ENCODE assay signal across 14 mouse cellular contexts in the genomic region with DNA sequence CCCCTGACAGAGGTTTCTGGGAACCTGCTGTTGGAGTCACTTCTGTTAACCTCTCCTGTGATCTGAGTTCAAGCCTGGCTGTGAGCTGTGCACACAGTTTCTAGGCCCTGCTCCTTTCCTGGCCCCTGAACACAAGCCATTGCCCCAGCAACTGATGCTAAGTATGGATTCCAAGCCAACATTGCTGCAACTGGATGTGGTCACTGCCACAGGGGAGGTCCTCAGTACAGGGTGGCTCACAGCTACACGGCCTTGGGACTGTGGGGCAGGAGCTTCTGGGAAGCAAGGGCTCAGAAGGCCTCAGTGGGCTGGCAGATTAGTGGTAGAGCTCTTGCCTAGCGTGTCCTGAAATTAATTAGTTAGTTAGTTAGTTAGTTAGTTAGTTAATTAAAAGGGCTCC.
"Had no signal": no experiment of that assay in that cellular context is flagged by ENCODE, and none has a peak within 500 bp of the region (broad histone marks: within the 10 kb centered on the region; RNA-seq: fewer than 3 reads in every experiment).

No protein-coding gene starts in this region.

- H3K4me1 ChIP-seq: liver, embryonic 13.5 days had no signal

- H3K27me3 ChIP-seq: limb, embryonic 12.5 days; liver, embryonic 13.5 days; lung, embryonic 15.5 days; midbrain, embryonic 15.5 days had no signal

- H3K36me3 ChIP-seq: lung, embryonic 15.5 days had no signal

- H3K9me3 ChIP-seq: limb, embryonic 12.5 days; liver, embryonic 13.5 days; lung, embryonic 15.5 days; midbrain, embryonic 15.5 days had no signal

- H3K27ac ChIP-seq: limb, embryonic 12.5 days; liver, embryonic 13.5 days; macrophage; midbrain, embryonic 15.5 days; stomach, postnatal 0 days had no signal

- H3K4me2 ChIP-seq: limb, embryonic 12.5 days; liver, embryonic 13.5 days; lung, embryonic 15.5 days; midbrain, embryonic 15.5 days had no signal

- DNase-seq: kidney, adult 11 months; kidney, postnatal 14 days; layer of hippocampus, adult 9-11 months; layer of hippocampus, postnatal 36 days; liver; liver, embryonic 13.5 days; liver, postnatal 0 days; lung, postnatal 14 days; thymus, postnatal 4 days had no signal

- H3K4me3 ChIP-seq: limb, embryonic 12.5 days; liver, embryonic 13.5 days; lung, embryonic 15.5 days; midbrain, embryonic 15.5 days had no signal

- H3K9ac ChIP-seq: limb, embryonic 12.5 days; liver, embryonic 13.5 days; liver, postnatal 0 days; lung, embryonic 15.5 days; midbrain, embryonic 15.5 days had no signal

- ATAC-seq: liver, postnatal 0 days; midbrain, embryonic 15.5 days had no signal
